Mouse (Mus musculus) kidney, postnatal 36 days (tissue): ENCODE measurements at regions not wholly inside any gene's neighbourhood (a gene's known extent, or its start where the extent isn't known, plus 50 kb on each side); places are given as distances from the start of the nearest gene placed in this dataset.

Source experiments
- DNase-seq, 2 experiments: peaks; one replicate each; pipeline ENCODE4 v3.0.0; 2021 to 2022; ENCODE audit warnings: mixed read lengths in 2 of 2

- DNase-seq = no peak
Measured at GRCm38 (mm10) chr9:112839071-112839793, 603.5 kb upstream of the Arpp21 start.

DNA sequence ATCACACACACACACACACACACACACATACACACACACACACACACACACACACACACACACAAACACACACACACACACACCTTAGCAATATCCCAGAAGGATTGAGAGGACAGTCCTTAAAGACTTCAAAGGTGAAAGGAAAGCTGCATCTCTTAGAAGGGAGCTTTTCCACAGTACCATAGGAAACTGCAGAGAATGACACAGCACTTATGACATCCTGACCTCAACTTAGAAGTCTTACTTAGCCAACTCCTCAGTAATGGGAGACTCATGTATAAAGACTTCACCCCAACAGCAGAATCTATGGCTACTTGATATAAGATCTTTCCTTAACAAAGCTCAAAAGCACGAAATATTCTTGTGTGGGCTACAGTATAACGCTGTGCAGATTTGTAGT is 601.8 kb upstream of the Arpp21 start:
- no peak for DNase-seq

- DNase-seq = no peak
Measured at GRCm38 (mm10) chr9:112834441-112835245, 598.9 kb upstream of the Arpp21 start.

DNA sequence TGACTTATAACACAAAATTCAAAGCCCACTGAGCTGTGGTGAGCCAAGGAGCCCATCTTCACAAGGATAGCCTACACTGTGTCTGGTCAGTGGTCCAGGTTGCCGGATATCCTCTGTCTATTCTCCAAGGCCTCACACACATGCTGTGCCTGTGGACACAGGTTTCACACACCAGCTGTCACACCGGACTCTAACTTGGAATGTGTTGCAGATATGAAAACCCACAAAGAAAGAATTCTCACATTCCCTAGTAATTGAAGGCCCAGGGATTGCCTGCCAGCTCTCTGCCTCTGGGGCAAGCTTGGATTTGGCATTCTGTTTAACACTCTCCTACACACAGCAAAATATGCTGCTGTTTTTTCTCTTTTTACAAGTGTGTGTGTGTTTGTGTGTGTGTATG is 595.4 kb upstream of the Arpp21 start:
- no peak for DNase-seq

GRCm38 (mm10) chr9:112828602-112829001 is 592.9 kb upstream of the Arpp21 start:
- DNase-seq = no peak

DNA sequence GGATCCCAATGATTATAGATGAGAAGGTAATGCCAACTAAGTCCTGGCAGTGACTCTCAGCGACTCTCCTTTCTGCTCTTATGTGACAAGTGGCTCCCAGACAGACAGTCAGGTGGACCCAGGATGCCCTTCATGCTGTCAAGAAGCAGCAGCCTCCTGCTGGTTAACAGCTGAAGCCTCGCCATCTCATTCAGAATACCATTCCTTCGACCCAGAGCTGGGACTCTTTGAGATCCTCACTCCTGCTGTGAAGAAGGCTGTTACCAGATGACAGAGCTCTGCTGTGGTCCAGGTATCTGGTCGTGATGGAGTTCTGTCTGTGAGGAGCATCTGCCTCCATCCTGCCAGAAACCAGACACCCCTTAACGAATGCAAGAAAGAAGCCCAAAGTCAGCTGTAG is 590.9 kb upstream of the Arpp21 start:
- no peak for DNase-seq

DNA sequence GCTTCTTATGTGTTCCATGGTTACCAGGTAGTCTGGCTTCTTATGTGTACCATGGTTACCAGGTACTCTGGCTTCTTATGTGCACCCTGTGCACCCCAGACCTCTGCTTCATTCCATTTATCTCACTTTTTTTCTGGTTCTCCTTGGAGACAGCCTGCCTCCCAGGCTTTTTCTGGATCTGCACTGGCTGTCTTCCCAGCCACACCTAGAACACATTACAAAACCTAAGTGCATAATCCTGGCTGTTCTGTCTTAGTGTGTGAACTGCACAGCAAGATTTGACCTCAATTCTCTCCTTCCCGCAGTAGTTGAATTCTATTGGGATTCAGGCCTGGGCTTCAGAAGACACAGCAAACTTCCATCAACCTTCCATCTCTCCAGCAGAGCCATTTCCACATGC is 586.2 kb upstream of the Arpp21 start:
- no peak for DNase-seq

GRCm38 (mm10) chr9:112811946-112812345 is 576.2 kb upstream of the Arpp21 start:
- DNase-seq = peak in 1 of 2 experiments; percentile 26

- DNase-seq = no peak
Measured at GRCm38 (mm10) chr9:112799583-112800220, 564.0 kb upstream of the Arpp21 start.

GRCm38 (mm10) chr9:112793537-112793936 is 557.8 kb upstream of the Arpp21 start:
- peak in 1 of 2 experiments; percentile 6 for DNase-seq

DNA sequence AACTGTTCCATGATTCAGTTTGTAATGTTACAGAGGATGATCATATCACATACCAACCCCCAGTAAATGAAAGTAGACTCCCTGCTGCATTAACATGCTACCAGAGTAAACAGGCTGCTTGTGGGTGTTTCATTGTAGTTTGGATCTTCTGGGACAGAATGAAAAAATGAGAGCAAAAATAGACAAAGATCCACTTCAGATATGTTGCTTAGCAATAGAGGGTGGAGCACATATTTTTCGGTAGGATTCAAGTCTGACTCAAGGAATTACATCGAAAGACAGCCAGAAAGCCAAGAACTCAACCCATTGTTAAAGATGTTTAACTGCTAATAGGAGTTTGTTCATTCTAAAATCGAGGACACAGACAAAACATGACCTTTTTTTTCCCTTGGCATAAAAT is 536.2 kb upstream of the Arpp21 start:
- no peak for DNase-seq

DNA sequence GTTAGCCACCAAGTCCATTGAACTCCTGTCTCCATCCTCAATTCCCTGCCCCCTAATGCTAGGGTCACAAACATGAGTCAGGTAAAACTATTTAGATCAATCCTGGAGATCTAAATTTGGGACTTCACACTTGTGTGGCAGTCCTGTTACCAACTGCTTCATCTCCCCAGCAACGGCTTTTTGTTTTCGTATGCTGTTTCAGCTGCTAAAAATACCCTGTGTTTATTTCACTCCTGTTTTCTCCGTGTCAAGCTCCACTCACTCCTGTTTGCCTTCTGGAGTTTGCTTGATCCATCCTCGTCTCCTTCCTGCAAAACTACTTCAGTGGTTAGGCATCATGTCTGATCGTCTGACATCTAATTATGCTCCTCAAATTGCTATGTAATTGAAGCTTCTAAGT is 508.9 kb upstream of the Arpp21 start:
- no peak for DNase-seq

DNA sequence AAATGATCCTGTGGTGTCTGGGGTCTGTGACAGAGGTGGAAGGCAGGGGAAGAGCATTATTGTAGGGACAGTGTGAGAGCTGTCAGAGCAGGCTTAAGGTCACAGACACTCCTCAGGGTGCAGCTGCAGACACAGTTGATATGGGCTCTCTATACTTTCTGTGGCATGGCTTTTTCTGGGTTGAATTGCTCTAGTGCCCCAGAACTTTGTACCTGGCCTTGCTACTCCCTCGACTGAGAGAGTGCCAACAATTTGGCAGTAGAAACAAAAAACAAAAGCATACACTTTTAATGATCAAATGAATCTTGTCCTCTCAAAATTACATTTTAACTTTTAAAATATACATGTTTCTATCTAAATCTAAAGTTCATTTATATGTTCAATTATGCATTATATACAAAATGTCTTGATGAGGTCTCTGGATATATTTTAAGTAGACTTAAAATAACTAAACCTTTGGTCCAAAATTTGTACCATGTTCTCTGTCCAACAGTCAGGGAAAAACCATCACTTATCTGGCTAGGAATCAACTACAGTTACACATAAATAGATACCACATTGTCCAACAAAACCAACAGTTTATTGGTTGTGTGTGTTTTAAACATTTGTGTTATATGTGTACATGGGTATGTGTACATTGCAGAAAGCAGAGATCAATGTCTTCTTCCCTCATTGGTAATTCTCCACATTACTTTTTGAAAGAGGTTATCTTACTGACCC is 508.3 kb upstream of the Arpp21 start:
- DNase-seq = peak; percentile 36 to 40

GRCm38 (mm10) chr9:112735761-112736160 is 500.0 kb upstream of the Arpp21 start:
- peak; percentile 1 to 5 for DNase-seq

GRCm38 (mm10) chr9:112725523-112725922 is 489.8 kb upstream of the Arpp21 start:
- DNase-seq = peak; percentile 1 to 28

- no peak for DNase-seq
Measured at GRCm38 (mm10) chr9:112725103-112725502, 489.4 kb upstream of the Arpp21 start.

- no peak for DNase-seq
Measured at GRCm38 (mm10) chr9:112723346-112723745, 487.6 kb upstream of the Arpp21 start.

DNA sequence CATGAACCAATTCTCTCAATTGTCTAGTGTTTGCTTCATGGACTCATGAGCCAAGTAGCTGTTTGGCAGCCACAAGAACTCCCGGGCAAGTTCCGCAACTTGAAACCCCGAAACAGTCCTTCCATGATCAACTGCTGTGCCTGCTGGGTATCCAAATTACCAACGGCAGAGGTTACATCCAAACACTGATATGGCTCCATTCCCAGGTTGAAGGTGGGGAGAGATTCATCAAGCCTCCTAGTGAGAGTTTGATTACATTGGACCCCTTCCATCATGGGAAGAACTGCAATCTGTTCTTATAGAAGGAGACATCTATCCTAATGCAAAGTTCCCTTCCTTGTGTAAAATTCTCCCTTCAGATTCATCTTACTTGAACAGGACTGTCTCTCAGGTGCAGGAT is 486.8 kb upstream of the Arpp21 start:
- DNase-seq = no peak

GRCm38 (mm10) chr9:112715197-112715762 is 479.5 kb upstream of the Arpp21 start:
- DNase-seq = no peak

- no peak for DNase-seq
Measured at GRCm38 (mm10) chr9:112678866-112679265, 443.1 kb upstream of the Arpp21 start.

DNA sequence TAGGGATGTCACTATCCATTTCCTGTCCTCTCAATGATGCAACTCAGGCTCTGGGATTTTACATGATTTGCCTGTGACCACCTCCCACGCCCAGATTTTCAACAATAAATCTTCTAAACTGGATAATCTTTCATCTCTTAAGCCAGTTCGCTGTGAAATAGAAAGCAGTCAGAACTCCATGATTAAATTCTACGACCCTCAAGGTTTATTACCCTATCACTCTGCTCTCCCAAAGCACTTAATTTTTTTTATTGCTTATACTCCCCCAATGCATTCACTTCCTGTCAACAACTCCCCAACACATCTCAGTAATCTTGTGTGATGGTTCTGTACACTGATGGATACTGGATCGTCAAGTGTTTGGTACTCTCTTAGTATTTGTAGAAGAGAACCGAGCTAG is 439.5 kb upstream of the Arpp21 start:
- DNase-seq = no peak
